Mouse (Mus musculus) heart, postnatal 0 days (tissue): ENCODE results near the gene Avpi1. TPM values are rescaled to one million over a fixed set of nuclear protein-coding genes. Genes with fewer than 3 reads are reported as not detected.

Source experiments
- ATAC-seq: fragments of 200-750 bp; cut with Nextera tagmentation; 2 replicates; pipeline ENCODE4 v1.8.0; 2017; ENCODE audit warnings: low read depth, moderate number of reproducible peaks, moderate library complexity; ENCODE audit not compliant: insufficient read depth
- DNase-seq: peaks from one replicate; pipeline ENCODE4 v3.0.0-alpha.2; 2016; ENCODE audit warnings: low spot score
- H3K27ac ChIP-seq: fragments of 300-500 bp; sonication (generic); 2 replicates; pipeline ENCODE4 v1.5.1; 2014; ENCODE audit warnings: low read depth, mild to moderate bottlenecking
- H3K27me3 ChIP-seq: fragments of 300-500 bp; sonication (generic); 2 replicates; pipeline ENCODE4 v1.6.1; 2014; ENCODE audit warnings: low read length, mixed read lengths; ENCODE audit not compliant: control insufficient read depth, insufficient read depth
- H3K36me3 ChIP-seq: fragments of 300-500 bp; sonication (generic); replicated peaks from 2 replicates; pipeline ENCODE4 v1.6.1; 2014; ENCODE audit warnings: low read length, mixed read lengths; ENCODE audit not compliant: control insufficient read depth, insufficient read depth
- H3K4me1 ChIP-seq: fragments of 300-500 bp; sonication (generic); 2 replicates; pipeline ENCODE4 v1.6.1; 2014; ENCODE audit warnings: antibody characterized with exemption; ENCODE audit not compliant: control insufficient read depth, insufficient read depth
- H3K4me2 ChIP-seq: fragments of 300-500 bp; sonication (generic); 2 replicates; pipeline ENCODE4 v1.6.1; 2014; ENCODE audit warnings: low read depth, mild to moderate bottlenecking, low read length, moderate library complexity
- H3K4me3 ChIP-seq: fragments of 300-500 bp; sonication (generic); 2 replicates; pipeline ENCODE4 v1.5.1; 2014; ENCODE audit warnings: low read depth, low read length
- H3K9ac ChIP-seq: fragments of 300-500 bp; sonication (generic); replicated peaks from 2 replicates; pipeline ENCODE4 v1.6.1; 2014; ENCODE audit warnings: low read depth, low read length, mixed read lengths
- H3K9me3 ChIP-seq: fragments of 300-500 bp; sonication (generic); replicated peaks from 2 replicates; pipeline ENCODE4 v1.6.1; 2016; ENCODE audit warnings: low read length; ENCODE audit not compliant: control insufficient read depth
- CTCF ChIP-seq: IDR thresholded peaks from 2 replicates; pipeline ENCODE4 v1.5.1; 2016; ENCODE audit warnings: antibody characterized with exemption, control low read depth, low read depth
- EP300 ChIP-seq: IDR thresholded peaks from 2 replicates; pipeline ENCODE4 v1.6.1; 2016; ENCODE audit warnings: antibody characterized with exemption, low read depth
- WGBS: fragments of 180-500 bp; shearing (Covaris S2); extraction: QIAGEN DNeasy Blood & Tissue Kit; methylation state at CpG from one replicate; pipeline ENCODE4 v1.1.7; 2014; 5-methylcytosine and 5-hydroxymethylcytosine counted together
- polyA plus RNA-seq: library from polyadenylated mRNA; unstranded; fragments of >200 nt; fragmentation: Nextera tagmentation; extraction: Ambion mirVana; gene quantifications from 2 replicates; pipeline ENCODE4 v1.2.1, GENCODE M21; 2015
- total RNA-seq: library from RNA; depleted of rRNA; stranded (reverse); fragments of >200 nt; gene quantifications from 2 replicates; pipeline ENCODE4 v1.2.3, GENCODE M21; 2014; ENCODE audit warnings: low replicate concordance; rRNA removed

Avpi1 gene
- total and polyA plus RNA-seq, 2 experiments from 2014 or later = 39.9 to 46.0 TPM

DNA sequence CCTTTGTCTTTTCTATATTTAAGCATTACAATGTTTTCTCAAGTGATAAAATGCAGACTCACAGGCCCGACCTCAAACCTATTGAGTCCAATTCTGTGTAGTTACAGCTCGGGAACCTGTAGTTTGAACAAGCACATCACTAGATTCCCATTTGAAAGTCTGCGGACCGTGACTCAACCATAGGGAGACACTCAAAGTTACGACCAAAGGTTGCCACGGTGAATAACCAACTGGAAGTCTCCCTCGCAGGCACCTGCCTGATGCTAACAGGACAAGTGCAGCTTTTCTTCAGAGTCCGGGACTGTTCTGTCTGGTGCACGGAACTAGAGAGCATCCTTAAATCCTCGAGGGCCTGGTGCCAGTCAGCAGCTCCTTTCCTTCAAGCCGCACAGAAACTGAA lies 48.4 kb downstream of the Avpi1 start:
- H3K9ac ChIP-seq = no peak overlapping the region
- 73% methylated on average over 11 of the region's 11 CpGs for WGBS
- no peak overlapping the region for H3K27ac ChIP-seq
- H3K36me3 ChIP-seq = no peaks in the 10 kb centered on the region
- H3K27me3 ChIP-seq = no peaks in the 10 kb centered on the region
- H3K4me3 ChIP-seq = no peak overlapping the region
- H3K9me3 ChIP-seq = no peaks in the 10 kb centered on the region
- no peak for ATAC-seq
- TF ChIP-seq EP300 = no peak
- TF ChIP-seq CTCF = no peak
- no peak overlapping the region for H3K4me2 ChIP-seq
- H3K4me1 ChIP-seq = no peaks in the 10 kb centered on the region
- DNase-seq = no peak

GRCm38 (mm10) chr19:42079950-42080349 lies 48.9 kb downstream of the Avpi1 start:
- no peak for ATAC-seq
- TF ChIP-seq CTCF = no peak
- no peak for TF ChIP-seq EP300
- 69% methylated on average over 5 of the region's 5 CpGs for WGBS

GRCm38 (mm10) chr19:42079006-42079405 lies 49.9 kb downstream of the Avpi1 start:
- Histone ChIP-seq H3K27ac (no peak overlapping the region), H3K9ac (no peak overlapping the region), H3K4me1 (no peaks in the 10 kb centered on the region), H3K4me3 (no peak overlapping the region), H3K9me3 (no peaks in the 10 kb centered on the region), H3K36me3 (no peaks in the 10 kb centered on the region), H3K27me3 (no peaks in the 10 kb centered on the region), H3K4me2 (no peak overlapping the region)
- no peak for ATAC-seq
- no peak for TF ChIP-seq CTCF
- no peak for TF ChIP-seq EP300
- no peak for DNase-seq
- 91% methylated on average over 12 of the region's 12 CpGs for WGBS

More at GRCm38 (mm10) chr19:42079950-42080349, 48.9 kb downstream of the Avpi1 start:
- Histone ChIP-seq H3K4me3 (no peak overlapping the region), H3K27me3 (no peaks in the 10 kb centered on the region), H3K36me3 (no peaks in the 10 kb centered on the region), H3K27ac (no peak overlapping the region), H3K9me3 (no peaks in the 10 kb centered on the region), H3K4me2 (no peak overlapping the region), H3K4me1 (no peaks in the 10 kb centered on the region), H3K9ac (no peak overlapping the region)
- no peak for DNase-seq

DNA sequence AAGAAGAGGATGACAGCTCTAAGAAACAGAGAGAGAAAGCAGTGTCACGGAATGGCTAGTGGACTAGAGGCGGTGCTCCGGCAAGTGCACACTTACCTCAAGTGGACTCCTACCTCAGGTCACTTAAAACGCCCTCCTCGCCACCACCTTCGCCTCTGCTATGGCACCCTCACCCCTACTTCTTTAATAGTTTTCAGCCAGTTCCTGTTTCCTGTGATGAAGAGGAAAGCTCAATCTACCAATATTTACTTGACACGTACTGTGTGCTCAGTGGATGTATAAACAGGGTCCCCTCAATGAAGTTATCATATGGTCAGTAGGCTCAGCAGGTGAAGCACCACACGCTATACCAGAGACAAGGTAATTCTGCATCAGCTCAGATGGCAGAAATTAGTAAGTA lies 50.3 kb downstream of the Avpi1 start:
- H3K27ac ChIP-seq = no peak overlapping the region
- no peak overlapping the region for H3K9ac ChIP-seq
- H3K36me3 ChIP-seq = no peaks in the 10 kb centered on the region
- TF ChIP-seq EP300 (no peak), CTCF (no peak)
- H3K4me2 ChIP-seq = no peak overlapping the region
- DNase-seq (no peak), ATAC-seq (no peak)
- WGBS = 90% methylated on average over 8 of the region's 8 CpGs
- no peaks in the 10 kb centered on the region for H3K9me3 ChIP-seq
- no peaks in the 10 kb centered on the region for H3K27me3 ChIP-seq
- H3K4me3 ChIP-seq = no peak overlapping the region
- H3K4me1 ChIP-seq = no peaks in the 10 kb centered on the region

DNA sequence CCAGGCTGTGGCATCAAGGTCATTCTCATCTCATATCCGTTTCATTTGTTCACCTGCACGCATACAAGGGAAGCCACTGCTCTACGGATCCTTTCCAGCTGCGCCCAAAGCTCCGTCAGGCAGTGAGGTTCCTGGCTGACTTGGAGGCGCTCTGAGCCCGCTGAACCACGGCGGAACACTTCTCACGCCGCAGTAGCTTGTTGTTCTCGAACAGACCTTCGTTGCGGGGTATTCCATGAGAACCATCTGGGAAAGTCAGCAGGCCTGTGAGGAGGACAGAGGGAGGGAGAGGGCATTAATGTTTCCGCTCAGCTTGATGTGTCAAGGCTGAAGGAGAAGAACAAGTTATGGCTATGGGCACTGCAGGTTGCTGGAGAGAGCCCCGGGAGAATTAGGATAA lies 52.9 kb downstream of the Avpi1 start:
- no peak for ATAC-seq
- Histone ChIP-seq H3K9me3 (no peaks in the 10 kb centered on the region), H3K4me3 (no peak overlapping the region), H3K36me3 (no peaks in the 10 kb centered on the region), H3K4me1 (no peaks in the 10 kb centered on the region), H3K27ac (no peak overlapping the region), H3K4me2 (no peak overlapping the region), H3K9ac (no peak overlapping the region), H3K27me3 (no peaks in the 10 kb centered on the region)
- 87% methylated on average over 16 of the region's 16 CpGs for WGBS
- TF ChIP-seq EP300 = no peak
- no peak for TF ChIP-seq CTCF
- no peak for DNase-seq

DNA sequence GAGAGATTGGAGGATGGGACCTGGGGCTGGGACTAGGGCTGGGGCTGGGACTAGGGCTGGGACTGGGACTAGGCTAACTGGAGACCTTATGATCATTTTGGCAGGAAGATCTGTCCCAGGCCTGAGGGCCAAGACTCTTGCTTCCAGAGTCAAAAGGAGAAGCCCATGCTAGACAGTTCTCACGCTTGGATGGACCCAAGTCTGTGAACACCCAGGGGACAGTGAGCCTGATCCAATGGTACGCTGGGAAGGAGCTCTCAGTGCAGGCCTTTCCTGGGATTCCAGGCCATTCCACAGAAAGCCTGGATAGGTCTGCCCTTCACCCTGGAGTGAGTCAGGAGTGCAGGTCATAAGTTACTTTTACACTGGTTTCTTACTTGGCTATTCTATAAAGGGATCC lies 53.8 kb downstream of the Avpi1 start:
- no peaks in the 10 kb centered on the region for H3K36me3 ChIP-seq
- H3K27ac ChIP-seq = no peak overlapping the region
- WGBS = 67% methylated on average over 2 of the region's 2 CpGs
- DNase-seq (no peak), ATAC-seq (no peak)
- no peak overlapping the region for H3K4me2 ChIP-seq
- H3K4me1 ChIP-seq = no peaks in the 10 kb centered on the region
- no peak overlapping the region for H3K4me3 ChIP-seq
- H3K9me3 ChIP-seq = no peaks in the 10 kb centered on the region
- no peaks in the 10 kb centered on the region for H3K27me3 ChIP-seq
- no peak for TF ChIP-seq EP300
- TF ChIP-seq CTCF = no peak
- no peak overlapping the region for H3K9ac ChIP-seq

Other genes with a start within 250 kb of the Avpi1 start
- 4.5 and 7.7 TPM in 2 replicates for gene Rrp12, start 232.9 kb downstream of the Avpi1 start, total RNA-seq
- 4.8 and 7.7 TPM in 2 replicates for gene Rrp12, start 232.9 kb downstream of the Avpi1 start, polyA plus RNA-seq
- 290 and 335 TPM in 2 replicates for gene Pgam1, start 217.1 kb downstream of the Avpi1 start, total RNA-seq
- gene Pgam1, start 217.1 kb downstream of the Avpi1 start, polyA plus RNA-seq = 196 and 199 TPM in 2 replicates
- gene Exosc1, start 195.6 kb downstream of the Avpi1 start, total RNA-seq = 1.7 and 14.9 TPM in 2 replicates
- 32.1 and 32.6 TPM in 2 replicates for gene Exosc1, start 195.6 kb downstream of the Avpi1 start, polyA plus RNA-seq
- gene Zdhhc16, start 195.6 kb downstream of the Avpi1 start, total RNA-seq = 44.3 and 53.2 TPM in 2 replicates
- 37.3 and 38.3 TPM in 2 replicates for gene Zdhhc16, start 195.6 kb downstream of the Avpi1 start, polyA plus RNA-seq
- 34.9 and 39.3 TPM in 2 replicates for gene Mms19, start 147.9 kb downstream of the Avpi1 start, total RNA-seq
- gene Mms19, start 147.9 kb downstream of the Avpi1 start, polyA plus RNA-seq = 11.5 and 13.1 TPM in 2 replicates
- gene Ubtd1, start 147.3 kb downstream of the Avpi1 start, total RNA-seq = 29.6 and 38.7 TPM in 2 replicates
- 21.9 and 24.8 TPM in 2 replicates for gene Ubtd1, start 147.3 kb downstream of the Avpi1 start, polyA plus RNA-seq
- gene Ankrd2, start 93.1 kb downstream of the Avpi1 start, total RNA-seq = not detected in 2 replicates
- gene Ankrd2, start 93.1 kb downstream of the Avpi1 start, polyA plus RNA-seq = 0.14 TPM in 2 replicates
- 1.2 and 1.3 TPM in 2 replicates for gene Hoga1, start 83.4 kb downstream of the Avpi1 start, total RNA-seq
- 1.4 and 1.5 TPM in 2 replicates for gene Hoga1, start 83.4 kb downstream of the Avpi1 start, polyA plus RNA-seq
- gene 4933411K16Rik, start 76.8 kb downstream of the Avpi1 start, total RNA-seq = 0.15 TPM in 1 of 2 replicates, not detected in the other
- gene 4933411K16Rik, start 76.8 kb downstream of the Avpi1 start, polyA plus RNA-seq = not detected in 2 replicates
- gene Morn4, start 42.7 kb downstream of the Avpi1 start, total RNA-seq = 1.7 and 2.3 TPM in 2 replicates
- gene Morn4, start 42.7 kb downstream of the Avpi1 start, polyA plus RNA-seq = 5.2 and 5.7 TPM in 2 replicates
- 6.7 and 6.9 TPM in 2 replicates for gene Pi4k2a, start 38.6 kb downstream of the Avpi1 start, total RNA-seq
- 12.6 and 13.4 TPM in 2 replicates for gene Pi4k2a, start 38.6 kb downstream of the Avpi1 start, polyA plus RNA-seq
- gene Marveld1, start 18.3 kb upstream of the Avpi1 start, total RNA-seq = 35.0 and 44.6 TPM in 2 replicates
- gene Marveld1, start 18.3 kb upstream of the Avpi1 start, polyA plus RNA-seq = 7.2 and 8.6 TPM in 2 replicates
- gene Zfyve27, start 34.9 kb upstream of the Avpi1 start, total RNA-seq = 20.4 and 27.2 TPM in 2 replicates
- gene Zfyve27, start 34.9 kb upstream of the Avpi1 start, polyA plus RNA-seq = 16.2 and 18.3 TPM in 2 replicates
- 2.3 and 4.9 TPM in 2 replicates for gene Sfrp5, start 73.2 kb upstream of the Avpi1 start, total RNA-seq
- 1.7 and 1.8 TPM in 2 replicates for gene Sfrp5, start 73.2 kb upstream of the Avpi1 start, polyA plus RNA-seq
- not detected in 2 replicates for gene Golga7b, start 118.5 kb upstream of the Avpi1 start, total RNA-seq
- 0.23 and 0.30 TPM in 2 replicates for gene Golga7b, start 118.5 kb upstream of the Avpi1 start, polyA plus RNA-seq